Mouse (Mus musculus) liver, postnatal 0 days (tissue): ENCODE measurements around the gene Ninj2.

ENCODE experiments used
- CTCF ChIP-seq: sonication (generic); IDR thresholded peaks from 2 replicates; pipeline ENCODE4 v1.5.1; 2016; ENCODE audit warnings: antibody characterized with exemption, low read depth
- EP300 ChIP-seq: IDR thresholded peaks from 2 replicates; pipeline ENCODE4 v1.6.1; 2016; ENCODE audit warnings: antibody characterized with exemption, low read depth, mild to moderate bottlenecking

DNA sequence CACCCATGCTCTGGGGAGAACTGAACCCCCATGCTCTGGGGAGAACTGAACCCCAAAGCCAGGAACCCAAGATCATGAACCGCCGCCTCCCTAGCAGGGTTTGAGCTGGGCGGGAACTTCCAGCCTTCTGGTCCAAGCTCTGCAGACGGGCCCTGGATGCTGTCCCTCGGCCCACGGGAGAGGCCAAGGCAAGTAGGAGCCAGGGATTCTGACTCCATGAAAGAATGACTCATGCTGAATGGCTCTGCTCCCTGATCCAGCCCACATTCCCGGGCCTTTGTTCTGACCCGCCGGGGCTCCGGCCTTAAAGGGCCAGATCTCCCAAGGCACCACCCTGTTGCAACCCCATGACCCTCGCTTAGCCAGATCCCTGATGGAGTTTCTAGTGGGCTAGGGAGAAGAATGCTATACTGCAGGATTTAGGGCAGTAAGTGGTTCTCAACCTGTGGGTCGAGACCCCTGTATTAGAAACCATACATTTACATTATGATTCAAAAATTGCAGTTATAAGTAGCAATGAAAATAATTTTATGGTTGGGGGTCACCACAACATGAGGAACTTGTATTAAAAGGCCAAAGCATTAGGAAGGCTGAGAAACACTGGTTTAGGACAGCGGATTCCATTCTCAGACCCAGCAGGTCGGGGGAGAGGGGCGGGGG is 99.2 kb downstream of the Ninj2 start:
- TF ChIP-seq CTCF (no peak), EP300 (no peak)
